Mouse (Mus musculus): Measurements from ENCODE around the gene D5Ertd579e.

GRCm38 (mm10) chr5:36704684-36705083, 8.9 kb upstream of the D5Ertd579e start:
- TF ChIP-seq CTCF (IDR thresholded peaks at IDR 0.05; ENCODE audit: extremely low read depth, insufficient read length, insufficient replicate concordance, low read depth, low read length) (no peak), POLR2A (IDR thresholded peaks at IDR 0.05; ENCODE audit: low read depth, low read length) (no peak)
